Mouse (Mus musculus) ovary, postnatal 14 days (tissue): ENCODE measurements around the gene Shisa7.
"Not testable (repeated sequence)": the region's sequence is repeated elsewhere in the genome, so short reads cannot be mapped to it uniquely, and the experiment has no call there.

Experiments used
- DNase-seq: peaks from one replicate; pipeline ENCODE4 v3.0.0; 2022; ENCODE audit warnings: low spot score

Gene Shisa7

DNA sequence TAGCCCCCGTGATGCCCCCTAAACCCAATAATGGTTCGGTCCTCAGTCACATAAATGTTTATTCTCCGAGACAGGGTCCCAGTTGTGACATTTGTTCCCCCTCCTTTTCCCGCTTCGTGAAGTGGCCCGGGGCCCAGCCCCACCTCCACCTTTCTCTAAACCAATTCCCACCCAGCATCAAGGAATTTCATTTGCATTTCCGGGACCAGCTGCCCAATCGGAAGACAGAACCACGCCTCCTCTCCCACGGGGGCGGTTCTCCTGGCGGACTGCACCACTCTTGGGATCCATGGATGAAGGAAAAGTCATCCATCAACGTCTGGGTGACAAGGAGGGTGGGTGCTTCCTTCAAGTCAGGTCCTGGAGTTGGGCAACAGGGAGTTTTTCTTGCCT, 417 bp upstream of the Shisa7 start:
- peak; percentile 49 for DNase-seq

GRCm38 (mm10) chr7:4843604-4844244, 772 bp downstream of the Shisa7 start:
- no peak for DNase-seq

DNA sequence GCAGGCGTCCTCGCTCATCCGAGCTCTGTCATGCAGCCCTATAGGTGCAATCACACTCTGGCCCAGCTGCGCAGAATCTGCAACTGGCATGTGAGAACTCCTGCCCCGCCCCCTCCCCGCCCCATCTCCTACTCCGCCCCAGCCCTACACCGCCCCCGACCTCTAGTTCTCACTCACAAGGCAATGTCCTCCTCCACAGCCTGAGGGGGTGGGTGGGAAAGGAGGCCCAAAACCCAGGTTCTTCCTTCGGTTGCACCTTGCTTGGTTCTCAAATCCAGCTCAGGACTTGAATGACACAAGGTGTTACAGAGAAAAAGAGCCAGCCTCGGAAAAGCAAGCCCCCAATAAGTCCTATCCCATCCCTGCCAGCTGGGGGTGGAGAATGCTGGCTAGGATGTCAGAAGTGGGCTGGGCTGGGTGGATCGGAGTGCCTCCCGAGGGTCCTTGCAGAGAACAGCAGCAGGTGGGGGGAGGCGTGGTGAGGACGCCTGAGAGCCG, 1.8 kb downstream of the Shisa7 start:
- DNase-seq = no peak

GRCm38 (mm10) chr7:4842077-4842476, 2.4 kb downstream of the Shisa7 start:
- DNase-seq = no peak

- DNase-seq = no peak
These were observed 6.9 kb downstream of the Shisa7 start for GRCm38 (mm10) chr7:4837639-4838038.

DNA sequence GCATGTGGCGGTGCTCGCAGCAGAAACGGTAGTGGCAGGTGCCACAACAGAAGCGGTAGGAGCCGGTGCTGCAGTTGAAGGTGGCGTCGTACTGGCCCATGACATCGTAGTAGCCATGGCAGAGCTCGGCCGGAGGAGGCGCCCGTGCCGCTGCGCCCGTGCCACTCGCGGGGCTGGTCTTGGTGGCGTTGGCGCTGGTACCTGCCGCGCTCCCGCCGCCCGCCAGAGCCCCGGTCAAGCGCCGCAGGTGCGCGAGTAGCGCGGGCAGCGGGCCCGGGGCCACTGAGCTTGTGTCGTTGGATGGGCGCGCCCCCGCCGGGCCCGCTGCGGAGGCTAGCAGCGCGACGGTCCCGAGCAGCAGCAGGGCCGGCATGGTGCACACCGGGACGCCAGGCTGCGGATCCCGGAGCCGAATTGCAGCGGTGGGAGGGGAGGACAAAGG, 8.1 kb downstream of the Shisa7 start:
- DNase-seq = peak; percentile 50

GRCm38 (mm10) chr7:4835631-4836327, 8.7 kb downstream of the Shisa7 start:
- no peak for DNase-seq

DNA sequence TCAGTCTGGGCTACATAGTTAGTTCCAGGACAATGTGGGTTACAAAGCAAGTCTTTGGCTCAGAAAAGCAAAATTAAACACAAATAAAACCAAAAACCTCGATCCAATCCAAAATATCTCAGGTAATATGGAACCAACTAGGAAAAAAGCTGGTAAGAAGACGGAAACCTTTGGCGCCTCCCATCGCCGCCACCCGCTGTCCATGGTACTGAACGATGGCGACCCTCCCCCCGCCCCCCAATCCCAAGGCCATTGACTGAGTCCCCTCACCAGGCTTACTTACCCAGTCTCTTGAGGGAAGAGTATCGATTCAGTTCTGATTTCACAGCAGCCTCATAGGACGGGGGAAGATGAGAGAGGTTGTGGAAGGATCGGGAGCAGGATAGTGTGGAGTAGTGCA, 14.0 kb downstream of the Shisa7 start:
- no peak for DNase-seq

DNA sequence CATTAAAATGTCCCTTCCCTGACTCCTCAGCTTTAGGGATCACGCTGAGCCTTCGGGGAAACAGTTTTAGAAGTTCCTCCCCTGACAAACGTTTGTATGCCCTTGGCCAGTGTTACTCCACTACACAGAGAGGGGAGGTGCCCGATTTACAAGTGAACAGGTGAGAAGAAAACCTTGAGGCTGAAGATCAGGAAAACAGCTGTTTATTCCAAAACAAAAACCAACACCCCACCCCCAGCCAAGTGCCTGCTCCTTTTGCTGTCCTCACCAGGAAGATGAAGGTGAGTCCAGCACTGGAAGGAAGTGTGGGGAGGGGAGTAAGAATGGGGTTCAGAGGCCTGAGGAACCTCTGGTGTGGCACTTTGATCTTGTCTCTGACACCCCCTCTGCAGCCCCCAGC, 19.1 kb downstream of the Shisa7 start:
- no peak for DNase-seq

- no peak for DNase-seq
These were observed 22.2 kb downstream of the Shisa7 start for GRCm38 (mm10) chr7:4822162-4822907.

- DNase-seq = no peak
These were observed 22.8 kb downstream of the Shisa7 start for GRCm38 (mm10) chr7:4821690-4822089.

DNA sequence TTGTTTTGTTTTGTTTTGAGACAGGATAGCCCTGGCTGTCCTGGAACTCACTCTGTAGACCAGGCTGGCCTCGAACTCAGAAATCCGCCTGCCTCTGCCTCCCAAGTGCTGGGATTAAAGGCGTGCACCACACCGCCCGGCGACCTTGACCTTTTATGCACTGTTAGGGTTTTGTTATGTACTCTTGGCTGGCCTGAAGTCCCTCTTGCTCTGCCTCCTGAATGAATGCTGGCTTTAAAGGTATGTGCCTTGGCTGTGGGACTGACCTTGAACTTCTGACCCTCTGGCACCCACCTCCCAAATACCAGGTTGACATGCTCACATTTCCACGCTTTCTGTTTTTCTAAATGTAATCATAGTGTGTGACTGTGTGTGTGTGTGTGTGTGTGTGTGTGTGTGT, 23.6 kb downstream of the Shisa7 start:
- DNase-seq = not testable (repeated sequence)

DNA sequence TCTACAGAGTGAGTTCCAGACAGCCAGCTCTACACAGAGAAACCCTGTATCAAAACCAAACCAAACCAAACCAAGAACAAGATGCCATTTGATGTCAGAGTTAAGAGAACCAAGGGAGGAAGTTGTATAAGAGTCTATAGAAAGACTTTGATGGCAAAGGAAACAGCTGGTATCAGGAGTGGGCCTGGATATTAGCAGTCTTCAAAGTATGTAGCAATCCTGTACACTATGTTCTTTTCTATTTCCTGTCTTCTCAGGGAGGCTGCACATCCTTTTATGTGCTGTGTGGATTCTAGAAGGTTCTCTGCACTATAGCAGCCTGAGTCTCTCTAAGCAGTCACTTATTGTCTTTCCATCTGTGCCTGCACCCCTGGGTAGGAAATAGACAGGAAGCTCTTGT, 27.9 kb downstream of the Shisa7 start:
- DNase-seq = no peak

- no peak for DNase-seq
These were observed 31.2 kb downstream of the Shisa7 start for GRCm38 (mm10) chr7:4813105-4813791.

- peak; percentile 98 for DNase-seq
These were observed 32.0 kb downstream of the Shisa7 start, which contains the start of gene Ube2s for GRCm38 (mm10) chr7:4812303-4813104. Ube2s (minus strand) TSS chr7:4812590.

GRCm38 (mm10) chr7:4811842-4812302, 32.6 kb downstream of the Shisa7 start:
- no peak for DNase-seq

DNA sequence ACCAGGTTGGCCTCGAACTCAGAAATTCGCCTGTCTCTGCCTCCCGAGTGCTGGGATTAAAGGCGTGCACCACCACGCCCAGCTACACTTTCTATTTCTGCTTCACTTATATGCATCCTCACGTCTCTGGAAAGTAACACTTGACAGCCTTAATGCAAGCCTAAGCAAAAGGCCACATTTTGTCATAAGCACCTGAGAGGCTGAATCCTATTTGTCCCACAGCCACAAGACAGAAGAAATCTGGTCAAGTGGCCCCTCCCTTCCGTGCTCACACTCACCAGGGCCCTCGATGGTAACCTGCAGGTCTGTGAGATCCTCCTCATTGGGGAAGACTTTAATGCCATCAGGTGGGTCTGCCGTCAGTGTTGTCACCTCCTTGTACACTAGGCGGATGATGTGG, 33.4 kb downstream of the Shisa7 start:
- not testable (repeated sequence) for DNase-seq

DNA sequence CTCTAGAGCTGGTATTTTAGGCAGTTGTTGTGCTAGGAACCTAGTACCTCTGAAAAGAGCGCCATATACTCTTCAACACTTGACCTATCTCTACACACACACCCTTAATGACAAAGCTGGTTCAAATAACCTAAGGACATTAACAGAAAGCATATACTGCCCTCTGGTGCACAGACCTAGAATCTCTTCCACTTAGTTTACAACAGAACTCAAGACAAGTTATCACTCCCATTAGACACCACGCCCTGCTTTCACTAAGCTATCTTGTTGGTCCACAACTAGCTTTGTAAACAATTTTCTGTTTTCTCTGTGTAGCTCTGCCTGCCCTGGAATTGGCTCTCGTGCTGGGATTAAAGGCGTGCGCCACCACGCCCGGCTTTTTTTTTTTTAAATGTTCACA, 37.8 kb downstream of the Shisa7 start:
- no peak for DNase-seq

DNA sequence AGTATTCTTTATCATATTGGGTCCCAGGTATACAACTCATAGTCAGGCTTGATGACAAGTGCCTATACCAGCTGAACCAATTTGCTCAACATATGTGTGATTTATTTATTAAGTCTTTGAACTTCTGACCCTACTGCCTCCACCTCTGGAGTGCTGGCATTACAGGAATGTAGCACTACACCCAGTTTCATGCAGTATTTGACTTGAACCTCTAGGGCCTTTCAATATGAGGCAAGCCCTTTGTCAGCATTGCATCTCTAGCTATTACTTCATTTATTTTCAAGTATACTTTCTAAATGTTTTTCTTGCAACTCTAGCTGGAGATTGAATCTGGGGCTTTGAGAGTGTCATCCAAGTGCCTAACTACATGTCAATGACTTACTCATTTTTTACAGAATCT, 42.2 kb downstream of the Shisa7 start:
- DNase-seq = no peak

GRCm38 (mm10) chr7:4795767-4796433, 48.6 kb downstream of the Shisa7 start:
- DNase-seq = no peak
